Mouse (Mus musculus) liver, embryonic 14.5 days (tissue): ENCODE data around the gene Bbof1. TPM values are rescaled to one million over a fixed set of nuclear protein-coding genes. Genes with fewer than 3 reads are reported as not detected.

Source experiments
- ATAC-seq: fragments of 200-750 bp; cut with Nextera tagmentation; 2 replicates; pipeline ENCODE4 v1.8.0; 2017; ENCODE audit warnings: moderate number of reproducible peaks, mild to moderate bottlenecking, moderate library complexity; ENCODE audit not compliant: insufficient read depth
- DNase-seq, 3 experiments: peaks; one replicate each; pipeline ENCODE4 v3.0.0-alpha.2; 2012 to 2013; ENCODE audit warnings: low read depth in 3 of 3, low spot score in 3 of 3
- H3K27ac ChIP-seq: fragments of 300-500 bp; sonication (generic); 2 replicates; pipeline ENCODE4 v1.5.1; 2014; ENCODE audit warnings: moderate library complexity, mild to moderate bottlenecking, control low read depth, inconsistent platforms
- H3K27me3 ChIP-seq: fragments of 300-500 bp; sonication (generic); 2 replicates; pipeline ENCODE4 v1.6.1; 2014; ENCODE audit warnings: mild to moderate bottlenecking, low read length, moderate library complexity; ENCODE audit not compliant: control insufficient read depth, insufficient read depth
- H3K36me3 ChIP-seq: fragments of 300-500 bp; sonication (generic); replicated peaks from 2 replicates; pipeline ENCODE4 v1.6.1; 2014; ENCODE audit warnings: low read depth; ENCODE audit not compliant: control insufficient read depth, insufficient read depth
- H3K4me1 ChIP-seq, 2 experiments: fragments of 200-500 bp in 1 of 2; fragments of 300-500 bp in 1 of 2; sonication (generic) in 1 of 2; replicated peaks; 2 replicates each; pipeline ENCODE4 v1.6.1; 2012 to 2014; ENCODE audit warnings: antibody characterized with exemption in 1 of 2, inconsistent platforms in 1 of 2, low read length in 1 of 2; ENCODE audit not compliant: control insufficient read depth in 2 of 2, insufficient read depth in 2 of 2
- H3K4me2 ChIP-seq: fragments of 300-500 bp; sonication (generic); 2 replicates; pipeline ENCODE4 v1.6.1; 2014; ENCODE audit warnings: low read depth, mild to moderate bottlenecking, control low read depth, moderate library complexity
- H3K4me3 ChIP-seq, 2 experiments: fragments of 200-500 bp in 1 of 2; fragments of 300-500 bp in 1 of 2; sonication (generic) in 1 of 2; 2 replicates each; pipeline ENCODE4 v1.5.1; 2012 to 2014; ENCODE audit warnings: low read depth in 2 of 2, low read length in 2 of 2, mild to moderate bottlenecking in 2 of 2, control low read depth in 1 of 2, inconsistent platforms in 1 of 2, moderate library complexity in 1 of 2; ENCODE audit not compliant: insufficient read depth in 1 of 2
- H3K9ac ChIP-seq: fragments of 300-500 bp; sonication (generic); replicated peaks from 2 replicates; pipeline ENCODE4 v1.6.1; 2014; ENCODE audit warnings: mild to moderate bottlenecking, control low read depth, moderate library complexity
- H3K9me3 ChIP-seq: fragments of 300-500 bp; sonication (generic); 2 replicates; pipeline ENCODE4 v1.6.1; 2016; ENCODE audit warnings: low read length, mixed read lengths; ENCODE audit not compliant: control insufficient read depth
- CTCF ChIP-seq: IDR thresholded peaks from 2 replicates; pipeline ENCODE4 v1.5.1; 2016; ENCODE audit warnings: antibody characterized with exemption, low read depth, control low read depth
- EP300 ChIP-seq: IDR thresholded peaks from 2 replicates; pipeline ENCODE4 v1.6.1; 2016; ENCODE audit warnings: antibody characterized with exemption, low read depth
- WGBS: fragments of 180-500 bp; shearing (Covaris S2); extraction: QIAGEN DNeasy Blood & Tissue Kit; methylation state at CpG from one replicate; pipeline ENCODE4 v1.1.7; 2014; ENCODE audit not compliant: insufficient replicate concordance; 5-methylcytosine and 5-hydroxymethylcytosine counted together
- polyA plus RNA-seq, 2 experiments: library from polyadenylated mRNA; depleted of rRNA in 1 of 2; stranded (reverse) in 1 of 2; unstranded in 1 of 2; fragments of >200 nt; fragmentation: Nextera tagmentation in 1 of 2; extraction: Ambion mirVana in 1 of 2; gene quantifications; 2 replicates each; pipeline versions ENCODE4 v1.2.1 to v1.2.3; 2012 to 2014

The Bbof1 gene
- polyA plus RNA-seq, 2 experiments = 0.25 to 0.33 TPM

GRCm38 (mm10) chr12:84365137-84365536 is 43.7 kb upstream of the Bbof1 start:
- Histone ChIP-seq H3K4me3 (no peak overlapping the region), H3K27ac (no peak overlapping the region), H3K36me3 (peaks cover 11% of the 10 kb centered on the region), H3K4me1 (peaks cover 20 to 24% of the 10 kb centered on the region in 2 experiments), H3K4me2 (no peak overlapping the region), H3K9me3 (no peaks in the 10 kb centered on the region), H3K27me3 (no peaks in the 10 kb centered on the region), H3K9ac (no peak overlapping the region)
- WGBS = 85% methylated on average over 6 of the region's 6 CpGs
- no peak for TF ChIP-seq EP300
- no peak for TF ChIP-seq CTCF
- ATAC-seq = no peak
- no peak for DNase-seq

DNA sequence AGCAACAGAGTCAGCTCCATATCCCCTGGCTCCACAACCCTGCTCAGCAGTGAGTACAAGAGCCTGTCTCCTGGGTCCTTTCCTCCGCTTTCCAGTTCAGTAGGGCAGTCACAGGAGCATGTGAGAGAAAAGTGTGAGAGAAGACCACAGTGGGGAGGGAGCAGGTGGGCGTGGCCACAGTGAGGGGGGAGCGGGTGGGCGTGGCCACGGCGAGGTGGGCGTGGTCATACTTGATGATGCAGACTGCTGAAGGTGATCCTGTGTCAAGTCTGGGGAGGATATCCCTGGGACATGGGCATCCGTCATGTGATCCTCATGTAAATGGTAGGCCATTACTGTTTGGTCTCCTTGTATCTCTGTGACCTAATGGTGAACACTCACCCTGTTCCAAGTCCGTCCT is 41.9 kb upstream of the Bbof1 start:
- H3K4me3 ChIP-seq = no peak overlapping the region
- DNase-seq (no peak), ATAC-seq (no peak)
- H3K27ac ChIP-seq = no peak overlapping the region
- TF ChIP-seq EP300 (no peak), CTCF (no peak)
- H3K36me3 ChIP-seq = peaks cover 22% of the 10 kb centered on the region
- no peak overlapping the region for H3K4me2 ChIP-seq
- no peaks in the 10 kb centered on the region for H3K27me3 ChIP-seq
- peaks cover 10 to 14% of the 10 kb centered on the region in 2 experiments for H3K4me1 ChIP-seq
- H3K9me3 ChIP-seq = no peaks in the 10 kb centered on the region
- H3K9ac ChIP-seq = no peak overlapping the region
- WGBS = 59% methylated on average over 9 of the region's 9 CpGs

DNA sequence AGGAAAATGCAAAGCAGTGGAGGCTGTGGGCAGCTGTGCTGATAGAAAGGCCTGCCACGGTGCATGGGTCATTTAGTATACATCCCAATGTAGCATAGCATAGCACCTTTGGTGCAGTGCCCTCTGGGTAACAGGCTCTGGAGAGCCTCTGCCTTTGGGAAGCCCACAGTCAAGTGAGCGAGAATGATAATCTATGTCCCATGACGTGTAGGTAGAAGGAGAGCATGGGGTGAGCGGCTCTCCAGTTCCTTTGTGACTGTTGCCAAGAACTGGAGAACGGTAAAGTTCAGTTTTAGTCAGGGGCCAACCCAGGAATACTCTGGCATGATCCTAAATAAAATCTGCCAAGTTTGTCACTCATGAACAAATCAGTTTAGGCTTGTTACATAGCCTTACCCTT is 37.2 kb upstream of the Bbof1 start:
- no peaks in the 10 kb centered on the region for H3K27me3 ChIP-seq
- TF ChIP-seq CTCF (no peak), EP300 (no peak)
- ATAC-seq = no peak
- H3K9ac ChIP-seq = no peak overlapping the region
- DNase-seq = no peak
- no peak overlapping the region for H3K27ac ChIP-seq
- peaks cover 2 to 3% of the 10 kb centered on the region in 2 experiments; a peak in 1 of 4 replicates for H3K4me1 ChIP-seq
- H3K4me2 ChIP-seq = no peak overlapping the region
- H3K4me3 ChIP-seq = no peak overlapping the region
- H3K9me3 ChIP-seq = no peaks in the 10 kb centered on the region
- peaks cover 35% of the 10 kb centered on the region for H3K36me3 ChIP-seq
- 81% methylated on average over 5 of the region's 5 CpGs for WGBS

- Histone ChIP-seq H3K9me3 (no peaks in the 10 kb centered on the region), H3K36me3 (peaks cover 25% of the 10 kb centered on the region), H3K27me3 (no peaks in the 10 kb centered on the region), H3K4me2 (no peak overlapping the region), H3K4me1 (no peaks in the 10 kb centered on the region), H3K4me3 (no peak overlapping the region), H3K27ac (no peak overlapping the region), H3K9ac (no peak overlapping the region)
- no peak for DNase-seq
- ATAC-seq = no peak
- WGBS = 75% methylated on average over 6 of the region's 6 CpGs
- no peak for TF ChIP-seq EP300
- no peak for TF ChIP-seq CTCF
Measured at GRCm38 (mm10) chr12:84373831-84374481, 34.9 kb upstream of the Bbof1 start.

DNA sequence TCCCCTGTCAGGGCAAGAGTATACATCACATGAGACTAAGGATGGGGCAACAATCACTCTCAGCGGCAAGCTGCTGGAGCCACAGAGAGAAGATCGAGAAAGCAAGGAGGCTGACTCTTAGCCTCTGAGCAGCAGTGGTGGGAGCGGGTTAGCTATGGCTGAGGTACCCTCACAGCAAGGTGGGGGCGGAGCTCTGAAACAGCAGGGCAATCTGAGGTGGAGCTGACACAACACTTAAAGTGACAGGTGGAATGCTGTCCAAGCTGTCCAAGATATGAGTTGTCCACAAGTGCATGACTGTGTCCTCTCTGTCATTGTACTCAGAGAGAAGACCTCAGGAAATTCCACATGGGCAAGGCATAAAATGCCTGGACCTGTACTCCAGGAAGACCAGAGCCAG is 26.5 kb upstream of the Bbof1 start:
- Histone ChIP-seq H3K4me2 (no peak overlapping the region), H3K4me1 (peaks cover 0 to 12% of the 10 kb centered on the region in 2 experiments), H3K36me3 (no peaks in the 10 kb centered on the region; the same call in 1 of the 2 replicates), H3K9me3 (no peaks in the 10 kb centered on the region), H3K27me3 (no peaks in the 10 kb centered on the region), H3K9ac (no peak overlapping the region), H3K4me3 (no peak overlapping the region), H3K27ac (no peak overlapping the region)
- DNase-seq = no peak
- ATAC-seq = no peak
- WGBS = 74% methylated on average over 4 of the region's 4 CpGs
- TF ChIP-seq CTCF (no peak), EP300 (no peak)
